Mouse (Mus musculus) neural tube, postnatal 0 days (tissue): ENCODE measurements around the gene Tob2. TPM values are rescaled to one million over a fixed set of nuclear protein-coding genes. Genes with fewer than 3 reads are reported as not detected.

Experiments
- polyA plus RNA-seq: library from polyadenylated mRNA; unstranded; fragments of >200 nt; fragmentation: Nextera tagmentation; extraction: Ambion mirVana; gene quantifications from 2 replicates; pipeline ENCODE4 v1.2.1, GENCODE M21; 2015

Gene Tob2
- 11.7 and 15.7 TPM in 2 replicates for polyA plus RNA-seq

GRCm38 (mm10) chr15:81858517-81859329 lies at the start of gene Tob2:
Gene Tob2, minus strand, starts transcription at chr15:81858796.

DNA sequence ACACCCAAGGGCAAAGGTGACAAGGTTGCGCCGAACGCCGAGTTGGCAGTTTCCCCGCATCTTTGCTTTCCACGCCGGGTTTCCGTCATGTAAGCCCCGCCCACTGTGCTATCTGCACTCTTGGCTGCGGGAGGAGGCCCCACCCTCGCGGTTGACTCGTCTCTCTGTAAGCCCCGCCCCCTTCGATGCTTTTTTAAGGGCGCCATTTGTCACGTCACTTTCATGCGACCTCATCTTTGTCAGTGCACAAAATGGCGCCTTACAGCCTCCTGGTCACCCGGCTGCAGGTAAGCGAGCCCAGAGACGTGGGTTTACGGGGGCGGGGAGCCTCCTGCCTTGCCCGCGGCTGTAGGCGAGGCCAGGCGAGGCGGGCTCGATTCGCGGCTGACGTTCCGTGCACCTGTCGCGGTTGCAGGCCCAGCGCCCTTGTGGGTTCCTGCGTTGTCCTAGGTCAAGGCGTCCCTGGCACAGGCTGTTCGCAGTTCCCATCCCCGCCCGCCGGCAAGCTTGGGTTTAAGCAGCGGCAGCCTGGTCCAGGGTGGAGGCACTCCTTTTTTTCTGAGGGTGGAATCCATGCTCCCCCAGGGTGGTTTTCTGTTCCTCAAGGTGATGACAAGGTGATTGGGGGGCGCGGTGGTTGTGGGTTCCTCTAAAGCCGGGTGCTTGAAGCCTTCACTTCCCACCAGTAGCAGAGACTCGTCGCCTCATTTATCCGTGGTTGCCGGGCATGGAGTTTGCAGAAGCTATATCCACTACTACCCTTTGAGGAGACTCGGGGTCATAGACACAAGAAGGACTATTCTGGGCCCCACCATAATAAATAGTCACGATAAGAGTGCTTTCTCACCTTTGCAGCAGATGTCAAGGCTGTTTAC lies 13.9 kb upstream of the Tob2 start, which contains the start of gene Aco2:
Aco2 (plus strand) TSS at position 48 of the 875 bp plus-strand sequence.

GRCm38 (mm10) chr15:81871604-81872261 lies 13.1 kb upstream of the Tob2 start, which contains the start of gene Phf5a:
Gene Phf5a, minus strand, starts transcription at chr15:81871911.

GRCm38 (mm10) chr15:81802001-81802890 lies 56.4 kb downstream of the Tob2 start, which contains the start of gene Tef:
Gene Tef, plus strand, starts transcription at chr15:81802421.

Other genes starting within 250 kb of the Tob2 start
- 23.7 and 24.9 TPM in 2 replicates for gene L3mbtl2, start 194.9 kb downstream of the Tob2 start, polyA plus RNA-seq
- gene Chadl, start 161.5 kb downstream of the Tob2 start, polyA plus RNA-seq: 49.6 and 52.2 TPM in 2 replicates
- gene Zc3h7b, start 113.7 kb downstream of the Tob2 start, polyA plus RNA-seq: 31.6 and 43.7 TPM in 2 replicates
- 90.7 and 102 TPM in 2 replicates for gene Rangap1, start 113.3 kb downstream of the Tob2 start, polyA plus RNA-seq
- 27.3 and 28.9 TPM in 2 replicates for gene Tef, start 56.4 kb downstream of the Tob2 start, polyA plus RNA-seq
- gene Phf5a, start 13.1 kb upstream of the Tob2 start, polyA plus RNA-seq: 98.4 and 112 TPM in 2 replicates
- 276 and 309 TPM in 2 replicates for gene Aco2, start 13.5 kb upstream of the Tob2 start, polyA plus RNA-seq
- 119 and 137 TPM in 2 replicates for gene Polr3h, start 67.4 kb upstream of the Tob2 start, polyA plus RNA-seq
- 241 and 292 TPM in 2 replicates for gene Csdc2, start 78.0 kb upstream of the Tob2 start, polyA plus RNA-seq
- 137 and 146 TPM in 2 replicates for gene Pmm1, start 102.1 kb upstream of the Tob2 start, polyA plus RNA-seq
- not detected in 2 replicates for gene 1700029P11Rik, start 121.7 kb upstream of the Tob2 start, polyA plus RNA-seq
- gene Xrcc6, start 129.0 kb upstream of the Tob2 start, polyA plus RNA-seq: 30.4 and 33.7 TPM in 2 replicates
- 53.0 and 55.9 TPM in 2 replicates for gene Desi1, start 175.1 kb upstream of the Tob2 start, polyA plus RNA-seq
- gene Snu13, start 188.8 kb upstream of the Tob2 start, polyA plus RNA-seq: 248 and 267 TPM in 2 replicates
- not detected in 2 replicates for gene 4930407I10Rik, start 200.4 kb upstream of the Tob2 start, polyA plus RNA-seq
- gene Mei1, start 211.2 kb upstream of the Tob2 start, polyA plus RNA-seq: 0.09 and 0.10 TPM in 2 replicates